Mouse (Mus musculus) embryonic facial prominence, embryonic 15.5 days (tissue): ENCODE data around the gene Topbp1. TPM values are rescaled to one million over a fixed set of nuclear protein-coding genes. Genes with fewer than 3 reads are reported as not detected.

Source experiments
- ATAC-seq: fragments of 200-750 bp; cut with Nextera tagmentation; 2 replicates; pipeline ENCODE4 v1.8.0; 2017; ENCODE audit warnings: low read depth, moderate TSS enrichment; ENCODE audit not compliant: insufficient number of reproducible peaks, low FRiP score, low TSS enrichment
- H3K27ac ChIP-seq: fragments of 300-500 bp; sonication (generic); replicated peaks from 2 replicates; pipeline ENCODE4 v1.5.1; 2015; ENCODE audit warnings: mild to moderate bottlenecking, inconsistent platforms
- H3K27me3 ChIP-seq: fragments of 300-500 bp; sonication (generic); 2 replicates; pipeline ENCODE4 v1.6.1; 2015; ENCODE audit warnings: inconsistent platforms
- H3K36me3 ChIP-seq: fragments of 300-500 bp; sonication (generic); 2 replicates; pipeline ENCODE4 v1.6.1; 2015; ENCODE audit warnings: mild to moderate bottlenecking, inconsistent platforms
- H3K4me1 ChIP-seq: fragments of 300-500 bp; sonication (generic); 2 replicates; pipeline ENCODE4 v1.6.1; 2015; ENCODE audit warnings: inconsistent platforms
- H3K4me2 ChIP-seq: fragments of 300-500 bp; sonication (generic); replicated peaks from 2 replicates; pipeline ENCODE4 v1.6.1; 2015; ENCODE audit warnings: mild to moderate bottlenecking, inconsistent platforms
- H3K4me3 ChIP-seq: fragments of 300-500 bp; sonication (generic); replicated peaks from 2 replicates; pipeline ENCODE4 v1.5.1; 2015; ENCODE audit warnings: mild to moderate bottlenecking, inconsistent platforms
- H3K9ac ChIP-seq: fragments of 300-500 bp; sonication (generic); 2 replicates; pipeline ENCODE4 v1.6.1; 2015; ENCODE audit warnings: inconsistent platforms
- H3K9me3 ChIP-seq: fragments of 300-500 bp; sonication (generic); replicated peaks from 2 replicates; pipeline ENCODE4 v1.6.1; 2016; ENCODE audit warnings: inconsistent platforms
- WGBS: fragments of 180-500 bp; shearing (Covaris S2); methylation state at CpG from one replicate; pipeline ENCODE4 v1.1.7; 2015; 5-methylcytosine and 5-hydroxymethylcytosine counted together
- polyA plus RNA-seq: library from polyadenylated mRNA; unstranded; fragments of >200 nt; fragmentation: Nextera tagmentation; extraction: Ambion mirVana; gene quantifications from 2 replicates; pipeline ENCODE4 v1.2.1, GENCODE M21; 2015

Gene Topbp1
- polyA plus RNA-seq, 1 experiment from 2014 or later: 52.8 TPM

DNA sequence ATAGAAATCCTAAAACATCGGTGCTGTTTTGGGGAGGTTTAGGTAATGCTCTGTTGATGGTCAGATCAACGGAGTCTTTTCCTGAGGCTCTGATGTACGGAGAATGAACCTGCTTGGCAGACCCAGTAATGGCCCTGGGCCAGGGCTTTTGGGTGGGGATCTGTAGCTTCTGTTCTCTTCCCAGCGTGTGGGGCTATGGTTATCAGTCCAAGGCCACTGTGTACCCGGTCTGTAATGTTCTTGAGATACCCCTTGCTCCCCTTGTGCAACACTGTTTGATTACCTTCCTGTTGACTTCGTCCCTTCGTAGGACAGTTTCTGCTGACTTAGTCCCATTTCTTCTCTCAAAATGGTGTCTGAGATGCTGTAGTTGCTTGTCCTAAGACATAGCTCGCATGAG lies 3.9 kb upstream of the Topbp1 start:
- Histone ChIP-seq H3K4me3 (no peak overlapping the region), H3K27me3 (no peaks in the 10 kb centered on the region), H3K27ac (no peak overlapping the region), H3K9ac (no peak overlapping the region), H3K36me3 (no peaks in the 10 kb centered on the region), H3K9me3 (no peaks in the 10 kb centered on the region), H3K4me1 (0 out of 2 replicates have a peak, but pooled peaks cover 6% of the 10 kb centered on the region), H3K4me2 (no peak overlapping the region)
- WGBS: 91% methylated on average over 8 of the region's 8 CpGs
- no peak for ATAC-seq

DNA sequence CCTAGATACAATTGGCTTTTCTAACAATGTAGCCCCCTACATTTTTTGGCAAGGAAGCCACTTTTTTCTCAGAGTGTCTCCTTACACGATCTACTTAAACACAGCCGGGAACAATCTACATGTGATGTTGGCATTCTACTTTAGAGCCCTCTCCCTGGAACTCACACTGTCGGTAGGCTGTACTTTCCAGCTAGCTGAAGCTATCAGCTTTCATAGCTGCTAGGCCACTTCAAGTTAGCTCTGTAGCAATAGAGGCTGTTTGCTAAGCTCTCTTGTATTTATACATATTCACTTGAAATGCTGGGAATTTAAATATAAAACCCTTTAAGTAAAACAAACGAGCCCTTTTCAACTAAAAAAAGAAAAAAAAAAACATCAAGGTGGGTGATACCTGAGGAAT lies 2.8 kb upstream of the Topbp1 start:
- no peak overlapping the region for H3K4me3 ChIP-seq
- H3K9ac ChIP-seq: no peak overlapping the region
- no peak overlapping the region for H3K4me2 ChIP-seq
- no peaks in the 10 kb centered on the region for H3K27me3 ChIP-seq
- 69% methylated on average over 4 of the region's 4 CpGs for WGBS
- no peaks in the 10 kb centered on the region for H3K36me3 ChIP-seq
- no peaks in the 10 kb centered on the region for H3K9me3 ChIP-seq
- H3K27ac ChIP-seq: no peak overlapping the region
- ATAC-seq: no peak
- H3K4me1 ChIP-seq: peaks cover 15% of the 10 kb centered on the region; the same call in 1 of the 2 replicates

DNA sequence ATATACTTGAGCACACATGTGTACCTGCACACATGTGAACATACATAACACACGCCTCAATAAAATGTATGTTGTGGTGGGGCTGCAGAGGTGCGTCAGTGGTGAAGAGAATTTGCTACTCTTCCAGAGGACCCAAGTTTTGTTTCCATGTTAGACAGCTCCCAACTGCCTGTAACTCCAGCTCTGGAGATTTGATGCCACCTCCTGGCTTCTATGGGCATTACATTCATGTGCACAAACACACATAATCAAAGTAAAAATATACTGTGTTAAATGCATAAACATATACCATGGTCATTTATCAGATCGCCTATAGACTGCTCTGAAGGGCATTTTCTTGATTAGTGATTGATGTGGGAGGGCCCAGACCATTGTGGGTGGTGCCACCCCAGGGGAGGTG lies 2.3 kb upstream of the Topbp1 start:
- Histone ChIP-seq H3K9me3 (no peaks in the 10 kb centered on the region), H3K27ac (no peak overlapping the region), H3K27me3 (no peaks in the 10 kb centered on the region), H3K9ac (no peak overlapping the region), H3K4me3 (no peak overlapping the region), H3K36me3 (no peaks in the 10 kb centered on the region), H3K4me1 (peaks cover 19% of the 10 kb centered on the region), H3K4me2 (no peak overlapping the region)
- no peak for ATAC-seq
- 65% methylated on average over 3 of the region's 3 CpGs for WGBS

DNA sequence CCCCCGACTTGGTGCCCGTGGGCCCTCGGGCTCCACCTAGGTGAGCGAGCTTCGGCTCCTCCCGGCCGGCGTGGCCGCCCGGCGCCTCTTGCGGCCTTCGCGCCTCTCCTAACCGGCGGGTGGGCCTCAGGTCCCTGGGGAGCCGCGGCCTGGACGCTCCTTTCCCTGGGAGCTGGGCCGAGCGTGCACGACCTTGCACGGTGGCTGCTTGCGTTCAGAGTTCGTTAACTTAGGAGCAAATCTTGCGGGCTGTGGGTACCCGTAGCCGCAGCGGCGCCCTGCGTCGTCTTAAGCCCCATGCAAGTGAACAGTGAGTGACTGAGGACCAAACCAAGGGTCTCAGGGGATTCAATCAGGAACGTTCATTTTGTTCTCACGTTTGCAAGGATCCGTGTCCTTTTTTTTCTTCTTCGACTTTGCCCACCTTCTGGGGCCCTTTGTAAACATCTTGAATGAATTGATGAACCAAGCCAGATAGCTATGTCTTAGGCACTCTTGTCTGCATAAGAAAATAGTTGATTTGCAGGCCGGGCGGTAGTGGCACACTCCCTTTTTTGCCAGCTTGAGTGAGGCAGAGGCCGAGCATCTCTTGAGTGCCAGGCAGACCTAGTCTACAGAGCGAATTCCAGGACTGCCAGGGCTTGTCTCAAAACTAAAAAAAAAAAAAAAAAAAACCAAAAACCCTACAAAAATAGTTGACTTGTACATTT lies 472 bp downstream of the Topbp1 start:
- 0% methylated on average over 37 of the region's 40 CpGs for WGBS
- peaks cover 18% of the 10 kb centered on the region for H3K36me3 ChIP-seq
- H3K4me1 ChIP-seq: peaks cover 21% of the 10 kb centered on the region
- peak overlapping the region; percentile 80 for H3K9ac ChIP-seq
- peak overlapping the region; percentile 75 for H3K4me2 ChIP-seq
- H3K27me3 ChIP-seq: no peaks in the 10 kb centered on the region
- no peaks in the 10 kb centered on the region for H3K9me3 ChIP-seq
- peak overlapping the region; percentile 90 for H3K27ac ChIP-seq
- peak; percentile 48; the same call in 1 of the 2 replicates for ATAC-seq
- peak overlapping the region; percentile 94 for H3K4me3 ChIP-seq

DNA sequence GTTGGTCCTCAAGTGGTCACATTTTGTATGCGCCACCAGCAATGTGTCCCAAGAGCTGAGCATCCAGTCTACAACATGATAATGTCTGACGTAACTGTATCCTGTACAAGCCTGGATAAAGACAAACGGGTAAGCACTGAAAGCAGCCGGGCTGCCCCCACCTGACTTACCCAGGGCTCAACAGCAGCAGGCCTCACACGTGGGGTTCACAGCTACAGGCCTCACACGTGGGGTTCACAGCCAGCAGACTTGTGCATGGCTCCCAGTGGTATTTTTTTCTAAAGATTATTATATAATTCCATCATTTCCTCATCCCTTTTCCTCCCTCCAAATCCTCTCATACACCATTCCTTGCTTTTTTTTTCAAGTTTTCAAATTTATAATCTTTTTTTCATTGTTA lies 4.8 kb downstream of the Topbp1 start:
- Histone ChIP-seq H3K36me3 (peaks cover 47% of the 10 kb centered on the region), H3K27ac (no peak overlapping the region), H3K9me3 (no peaks in the 10 kb centered on the region), H3K27me3 (no peaks in the 10 kb centered on the region), H3K4me2 (no peak overlapping the region), H3K9ac (no peak overlapping the region), H3K4me1 (peaks cover 21% of the 10 kb centered on the region), H3K4me3 (no peak overlapping the region)
- WGBS: 82% methylated on average over 6 of the region's 6 CpGs
- ATAC-seq: no peak

DNA sequence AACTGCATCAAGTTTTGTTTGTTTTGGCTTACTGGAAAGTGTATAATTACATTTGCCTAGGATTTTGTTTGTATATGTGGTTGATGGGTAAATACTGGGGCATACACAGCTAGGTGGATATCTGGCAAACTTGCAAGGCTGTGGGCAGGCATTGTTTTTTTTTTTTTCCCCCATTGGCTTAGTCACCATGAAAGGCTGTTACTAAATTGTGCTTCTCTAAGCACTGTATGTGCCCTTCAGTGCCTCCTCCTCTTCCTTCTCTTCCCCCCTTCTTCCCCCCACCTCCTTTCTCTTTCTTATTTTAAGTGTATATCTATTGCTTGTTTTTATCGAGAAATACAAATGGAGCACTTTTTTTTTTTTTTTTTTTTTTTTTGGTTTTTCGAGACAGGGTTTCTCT lies 19.7 kb downstream of the Topbp1 start:
- ATAC-seq: no peak
- no peak overlapping the region for H3K27ac ChIP-seq
- H3K9me3 ChIP-seq: no peaks in the 10 kb centered on the region
- H3K27me3 ChIP-seq: no peaks in the 10 kb centered on the region
- H3K9ac ChIP-seq: no peak overlapping the region
- peaks cover 83% of the 10 kb centered on the region for H3K36me3 ChIP-seq
- H3K4me3 ChIP-seq: no peak overlapping the region
- 89% methylated on average over 1 of the region's 2 CpGs for WGBS
- no peaks in the 10 kb centered on the region for H3K4me1 ChIP-seq
- H3K4me2 ChIP-seq: no peak overlapping the region

DNA sequence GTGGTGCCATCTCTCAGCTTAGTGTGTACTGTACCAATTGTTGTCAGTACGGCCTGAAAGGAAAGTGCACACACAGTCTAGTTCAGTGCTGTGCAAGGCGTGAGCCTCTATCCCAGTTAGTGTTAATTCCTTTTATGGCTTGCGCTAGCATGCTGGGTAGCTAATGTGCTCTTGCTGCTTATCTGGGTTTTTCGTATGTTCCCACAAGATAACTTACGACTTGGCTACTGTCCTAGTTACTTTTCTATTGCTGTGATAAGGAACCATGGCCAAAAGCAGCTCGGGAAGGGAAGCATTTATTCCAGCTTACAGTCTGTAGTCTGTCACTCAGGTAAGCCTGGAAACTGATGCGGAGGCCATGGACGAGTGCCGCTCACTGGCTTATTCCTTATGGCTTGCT lies 21.4 kb downstream of the Topbp1 start:
- no peaks in the 10 kb centered on the region for H3K4me1 ChIP-seq
- no peak overlapping the region for H3K4me2 ChIP-seq
- no peak overlapping the region for H3K9ac ChIP-seq
- no peak for ATAC-seq
- peaks cover 75% of the 10 kb centered on the region for H3K36me3 ChIP-seq
- no peak overlapping the region for H3K4me3 ChIP-seq
- 92% methylated on average over 9 of the region's 9 CpGs for WGBS
- H3K27ac ChIP-seq: no peak overlapping the region
- no peaks in the 10 kb centered on the region for H3K27me3 ChIP-seq
- no peaks in the 10 kb centered on the region for H3K9me3 ChIP-seq

DNA sequence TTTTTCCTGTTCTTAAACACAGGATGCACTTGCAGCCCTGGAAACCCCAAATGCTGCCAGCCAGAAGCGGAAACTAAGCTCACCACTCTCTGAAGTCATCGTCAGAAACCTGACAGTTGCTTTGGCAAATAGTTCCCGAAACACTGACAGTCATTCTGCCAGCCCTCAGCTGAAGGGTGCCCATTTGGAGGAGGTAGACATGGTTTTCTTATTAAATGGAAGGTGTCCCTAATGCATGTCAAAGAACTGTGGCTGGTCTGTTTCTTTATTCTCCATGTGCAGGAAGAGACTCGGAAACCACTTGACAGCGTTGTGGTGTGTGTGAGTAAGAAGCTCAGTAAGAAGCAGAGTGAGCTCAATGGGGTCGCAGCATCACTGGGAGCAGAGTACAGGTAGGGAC lies 27.6 kb downstream of the Topbp1 start:
- Histone ChIP-seq H3K36me3 (peaks cover 80% of the 10 kb centered on the region), H3K4me3 (no peak overlapping the region), H3K4me2 (no peak overlapping the region), H3K4me1 (no peaks in the 10 kb centered on the region), H3K9ac (no peak overlapping the region), H3K27me3 (no peaks in the 10 kb centered on the region), H3K9me3 (no peaks in the 10 kb centered on the region), H3K27ac (no peak overlapping the region)
- 90% methylated on average over 6 of the region's 6 CpGs for WGBS
- ATAC-seq: no peak

DNA sequence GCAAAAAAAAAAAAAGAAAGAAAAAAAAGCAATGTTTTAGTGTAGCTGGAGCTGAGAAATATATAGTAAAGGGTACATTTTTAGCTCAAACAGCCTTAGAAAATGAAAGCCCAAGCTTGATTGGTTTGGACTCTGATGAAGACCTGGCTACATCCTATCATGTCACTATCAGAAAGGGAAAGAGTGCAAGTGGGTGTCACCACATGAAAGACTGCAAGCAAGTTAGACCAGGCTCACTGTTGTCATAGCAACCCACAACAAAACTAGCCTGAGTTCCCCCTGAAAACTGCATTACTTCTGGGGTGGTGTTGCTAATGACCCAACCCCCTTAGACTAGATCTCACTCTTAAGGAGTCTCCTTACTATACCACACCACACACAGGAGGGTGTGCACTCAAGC lies 31.9 kb downstream of the Topbp1 start:
- H3K9ac ChIP-seq: no peak overlapping the region
- peaks cover 86% of the 10 kb centered on the region for H3K36me3 ChIP-seq
- H3K9me3 ChIP-seq: no peaks in the 10 kb centered on the region
- H3K4me2 ChIP-seq: no peak overlapping the region
- no peak for ATAC-seq
- no peak overlapping the region for H3K4me3 ChIP-seq
- H3K27ac ChIP-seq: no peak overlapping the region
- no peaks in the 10 kb centered on the region for H3K27me3 ChIP-seq
- no peaks in the 10 kb centered on the region for H3K4me1 ChIP-seq

DNA sequence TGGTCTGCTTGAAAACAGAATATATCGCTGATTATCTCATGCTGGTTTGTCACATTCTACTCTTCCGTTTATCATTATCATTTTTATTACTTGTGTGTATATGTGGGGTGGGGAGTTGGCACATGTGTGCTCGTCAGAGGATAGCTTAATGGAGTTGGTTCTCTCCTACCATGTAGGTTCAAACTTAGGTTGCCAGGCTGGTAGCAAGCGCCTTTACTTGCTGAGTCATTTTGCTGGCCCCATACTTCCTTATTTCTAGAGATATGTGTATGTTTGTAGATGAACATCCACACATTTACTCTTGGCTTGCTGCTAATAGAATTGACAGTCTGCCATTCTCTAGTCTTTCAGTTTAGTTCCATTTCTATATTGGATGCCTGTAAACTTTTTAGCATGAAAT lies 42.0 kb downstream of the Topbp1 start:
- no peaks in the 10 kb centered on the region for H3K9me3 ChIP-seq
- H3K4me1 ChIP-seq: 0 out of 2 replicates have a peak, but pooled peaks cover 2% of the 10 kb centered on the region
- H3K27ac ChIP-seq: no peak overlapping the region
- H3K4me2 ChIP-seq: no peak overlapping the region
- H3K4me3 ChIP-seq: no peak overlapping the region
- H3K36me3 ChIP-seq: peaks cover 56% of the 10 kb centered on the region
- H3K9ac ChIP-seq: no peak overlapping the region
- WGBS: 90% methylated on average over 4 of the region's 4 CpGs
- ATAC-seq: no peak
- H3K27me3 ChIP-seq: no peaks in the 10 kb centered on the region

DNA sequence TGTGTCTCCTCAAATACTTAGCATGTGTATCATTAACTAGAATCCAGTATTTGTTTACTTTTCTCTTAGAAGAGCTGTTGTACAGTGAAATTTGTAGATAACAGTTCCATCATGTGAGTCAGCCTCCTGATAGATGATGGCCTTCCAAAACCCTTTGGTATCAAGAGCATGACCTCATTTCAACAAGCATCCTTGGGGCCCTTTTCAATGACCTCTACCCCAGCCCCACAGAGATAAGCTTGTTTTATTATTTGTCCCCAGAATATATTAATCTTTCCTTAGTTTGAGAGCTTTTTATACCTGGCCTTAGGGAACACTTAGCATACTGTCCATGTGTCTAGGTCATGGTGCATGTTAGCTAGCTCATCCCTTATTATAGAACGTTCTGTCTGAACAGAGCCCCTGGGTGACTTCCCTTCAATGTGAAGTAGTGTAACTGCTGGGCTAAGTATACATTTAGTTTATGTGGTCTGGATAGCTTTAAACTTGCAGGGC lies 43.0 kb downstream of the Topbp1 start:
- 0 out of 2 replicates have a peak, but pooled peaks cover 2% of the 10 kb centered on the region for H3K4me1 ChIP-seq
- 70% methylated on average over 1 of the region's 1 CpGs for WGBS
- no peak overlapping the region for H3K9ac ChIP-seq
- H3K4me2 ChIP-seq: no peak overlapping the region
- ATAC-seq: no peak
- H3K27ac ChIP-seq: no peak overlapping the region
- no peaks in the 10 kb centered on the region for H3K27me3 ChIP-seq
- H3K4me3 ChIP-seq: no peak overlapping the region
- peaks cover 55% of the 10 kb centered on the region for H3K36me3 ChIP-seq
- no peaks in the 10 kb centered on the region for H3K9me3 ChIP-seq

DNA sequence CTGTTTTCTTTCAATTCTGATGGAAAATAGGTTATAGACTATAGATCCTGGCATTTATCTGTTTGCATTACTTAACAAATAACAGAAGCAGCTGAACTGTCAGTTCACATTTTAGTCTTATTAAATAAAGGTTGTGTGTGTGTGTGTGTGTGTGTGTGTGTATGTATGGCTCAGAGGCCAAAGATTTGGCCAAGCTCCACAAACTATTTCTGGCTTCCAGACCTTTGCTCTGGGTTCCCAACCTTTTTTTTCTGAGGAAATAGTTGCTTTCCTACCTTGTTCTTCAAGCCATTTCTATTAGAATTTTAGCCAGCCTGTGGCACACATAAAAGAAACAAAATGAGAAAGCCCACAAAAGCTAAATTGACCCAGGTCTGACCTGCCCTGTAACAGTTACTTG lies 43.8 kb downstream of the Topbp1 start:
- ATAC-seq: no peak
- Histone ChIP-seq H3K9me3 (no peaks in the 10 kb centered on the region), H3K9ac (no peak overlapping the region), H3K4me1 (0 out of 2 replicates have a peak, but pooled peaks cover 2% of the 10 kb centered on the region), H3K4me3 (no peak overlapping the region), H3K27ac (no peak overlapping the region), H3K36me3 (peaks cover 50% of the 10 kb centered on the region; the same call in 1 of the 2 replicates), H3K27me3 (no peaks in the 10 kb centered on the region), H3K4me2 (no peak overlapping the region)
